Mouse (Mus musculus): ENCODE results near the gene Eif5a2.

DNA sequence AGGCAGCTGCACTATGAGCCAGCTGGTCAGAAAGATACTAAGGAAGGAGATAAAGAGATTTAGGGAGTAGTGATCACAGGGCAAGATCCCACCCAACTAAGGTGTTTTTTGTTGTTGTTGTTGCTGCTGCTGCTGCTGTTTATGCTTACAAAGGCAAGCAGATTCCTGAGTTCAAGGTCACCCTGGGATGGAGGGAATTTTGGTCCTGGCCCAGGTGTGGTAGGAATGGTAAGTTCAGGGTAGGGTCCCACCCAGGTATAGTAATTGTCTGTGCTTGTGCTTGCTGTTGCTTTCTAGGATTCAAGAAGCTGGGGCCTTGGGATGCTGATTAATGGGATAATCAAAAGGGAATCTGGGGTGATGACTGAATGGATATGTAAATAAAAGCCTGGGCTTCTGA, 32.1 kb upstream of the Eif5a2 start:
- TF ChIP-seq CTCF (IDR thresholded peaks at IDR 0.05; ENCODE audit: borderline replicate concordance, insufficient read depth, low read depth, low read length) (no peak), POLR2A (IDR thresholded peaks at IDR 0.05; ENCODE audit: borderline replicate concordance, insufficient read depth, low read length) (no peak)
